Mouse (Mus musculus) right cerebral cortex, postnatal 14 days (tissue): ENCODE measurements at regions not wholly inside any gene's neighbourhood (a gene's known extent, or its start where the extent isn't known, plus 50 kb on each side); places are given as distances from the start of the nearest gene placed in this dataset.
A peak's percentile ranks its signal among the peaks of the same experiment; 100 is the strongest.

Experiments used
- DNase-seq: peaks from one replicate; pipeline ENCODE4 v3.0.0; 2022

DNA sequence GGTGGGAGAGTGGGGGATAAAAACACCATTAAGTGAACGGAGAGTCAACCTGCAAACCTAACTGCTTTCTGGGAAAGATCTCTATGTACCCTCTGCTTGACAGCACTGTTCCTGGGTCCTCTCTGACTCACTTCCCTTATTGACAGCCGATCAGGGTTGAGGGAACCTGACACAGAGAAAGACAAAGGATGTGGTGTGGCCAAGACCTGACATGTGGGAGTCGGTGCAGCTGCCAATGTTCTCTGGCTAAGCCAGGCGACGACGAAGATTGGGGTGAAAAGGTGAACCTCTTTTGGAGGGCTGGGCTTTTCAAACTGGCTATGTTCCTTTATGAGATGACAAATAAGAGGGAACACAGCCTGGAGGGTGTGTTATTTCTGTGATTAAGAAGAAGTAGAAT is 318.6 kb upstream of the Usp25 start:
- no peak for DNase-seq

DNA sequence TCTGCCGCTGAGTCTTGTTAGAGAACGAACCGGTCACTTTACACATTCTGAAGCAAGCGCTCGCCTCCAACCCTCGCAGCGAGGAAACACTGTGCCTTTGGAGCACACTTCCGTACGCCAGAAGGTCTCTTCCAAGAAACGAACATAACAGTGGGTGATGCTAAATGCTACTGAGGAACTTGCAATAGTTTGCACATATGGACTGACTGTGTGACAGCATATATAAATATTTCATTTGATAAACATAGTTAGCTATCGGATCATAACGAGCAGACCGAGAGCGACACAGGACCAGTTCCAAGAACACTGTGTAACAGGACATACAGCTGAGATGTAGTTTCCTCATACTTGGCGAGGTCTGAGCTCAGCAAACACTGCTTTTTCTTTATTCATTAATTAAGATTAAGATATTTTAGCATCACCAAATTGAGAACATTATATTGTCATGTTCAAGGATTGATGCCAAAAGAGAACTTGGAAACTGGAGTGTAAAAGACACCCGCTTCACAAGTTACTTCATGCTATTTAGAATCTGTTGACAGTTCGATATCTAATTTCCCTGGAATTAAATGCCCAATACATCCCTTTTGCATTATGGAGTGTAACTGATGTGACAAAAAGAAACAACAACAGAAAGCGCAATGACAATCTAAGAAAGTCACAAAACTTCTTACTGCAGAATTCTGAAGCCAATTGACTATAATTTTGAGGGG is 314.3 kb upstream of the Nrip1 start:
- peak; percentile 8 for DNase-seq

DNA sequence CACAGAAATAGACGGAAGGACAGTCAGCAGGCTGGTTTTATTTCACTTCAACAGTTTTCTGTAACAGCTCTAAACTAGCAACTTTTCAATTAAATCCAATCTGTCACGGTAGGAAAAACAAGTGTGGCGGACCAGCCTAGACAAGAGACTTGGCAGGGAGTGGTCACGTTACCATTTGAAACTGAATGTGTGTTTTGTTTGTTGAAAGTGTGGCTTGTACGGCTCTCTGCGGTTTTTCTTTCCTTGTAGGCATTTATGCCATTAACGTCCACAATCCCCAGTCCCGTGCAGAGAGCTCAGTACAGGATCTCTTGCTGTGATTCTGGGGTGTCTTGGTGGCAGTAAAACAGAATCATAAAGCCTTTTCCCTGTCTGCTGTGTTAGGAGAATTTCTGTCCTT is 311.9 kb upstream of the Nrip1 start:
- DNase-seq, result no peak

DNA sequence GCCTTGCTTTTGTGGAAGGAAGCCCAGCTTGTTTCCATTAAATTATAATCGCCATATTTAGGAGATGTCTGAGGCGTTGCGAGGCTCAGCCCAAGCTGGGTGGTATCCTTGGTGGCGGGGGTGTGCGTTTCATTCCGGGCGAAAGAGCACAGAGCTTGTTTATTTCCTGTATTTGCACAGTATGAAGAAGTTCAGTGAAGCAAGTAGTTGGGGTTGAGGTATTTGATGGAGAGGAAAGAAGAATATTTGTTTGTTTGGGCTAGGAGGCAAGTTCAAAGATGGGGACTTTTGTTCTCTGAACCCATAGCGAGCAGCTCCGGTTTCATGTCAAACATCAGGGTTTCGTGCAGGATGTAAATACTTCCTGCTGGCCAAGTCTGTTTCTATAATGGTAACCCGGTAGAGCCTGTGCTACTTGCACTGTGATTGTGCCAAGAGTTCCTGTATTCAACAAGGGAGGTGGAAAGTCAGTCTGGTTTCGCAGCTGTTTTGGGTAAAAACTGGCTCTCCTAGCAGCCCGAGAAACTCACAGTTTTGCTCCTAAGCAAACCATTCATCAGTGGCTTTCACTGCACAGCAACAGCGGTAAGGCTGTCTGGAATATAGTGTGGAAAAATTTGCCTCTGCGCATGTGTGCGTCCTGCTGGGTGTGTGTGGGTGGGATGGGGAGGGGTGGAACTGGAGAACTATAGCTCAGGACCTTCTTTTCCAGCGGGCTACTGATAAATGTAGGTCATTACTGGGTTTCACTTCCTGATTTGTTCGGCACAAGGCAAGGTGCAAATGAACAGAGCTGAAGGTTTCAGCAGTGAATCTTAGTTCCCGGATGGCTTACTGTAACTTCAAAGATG is 306.7 kb upstream of the Nrip1 start:
- DNase-seq, result peak; percentile 11

DNA sequence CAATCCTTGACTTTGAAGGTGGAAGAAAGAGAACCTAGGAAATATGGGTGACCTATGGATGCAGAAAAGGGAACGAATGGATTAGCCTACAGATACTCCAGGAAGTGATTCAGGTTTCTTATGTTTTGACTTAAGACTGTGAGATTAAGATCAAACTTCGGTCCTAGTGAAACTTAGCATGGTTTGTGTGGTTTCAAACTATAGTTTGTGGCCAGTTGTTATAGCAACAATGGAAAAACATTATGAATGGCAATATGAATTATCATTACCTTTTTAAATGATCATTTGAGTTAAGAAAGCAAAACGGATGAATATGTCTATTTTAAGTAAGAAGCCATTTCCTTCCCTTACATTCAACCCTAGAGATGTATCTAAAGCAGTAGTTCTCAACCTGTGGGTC is 305.3 kb upstream of the Nrip1 start:
- no peak for DNase-seq

DNA sequence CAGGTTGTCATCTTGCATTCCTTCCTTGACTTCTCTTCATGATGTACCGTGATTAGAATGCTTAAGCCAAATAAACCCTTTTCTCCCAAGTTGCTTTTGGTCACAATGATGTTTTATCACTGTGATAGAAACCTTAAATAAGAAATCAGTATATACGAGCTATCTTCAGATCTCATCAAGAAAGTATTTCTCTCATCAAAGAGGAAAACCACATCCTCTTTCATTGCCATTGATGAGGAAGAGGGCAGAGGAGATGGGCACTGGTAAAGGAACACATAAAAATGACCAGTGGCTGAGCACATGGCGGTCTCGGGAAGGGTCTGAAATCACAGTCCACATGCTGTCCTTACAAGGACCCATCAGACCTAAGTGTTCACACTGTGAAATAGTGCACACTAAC is 296.2 kb upstream of the Nrip1 start:
- no peak for DNase-seq

DNA sequence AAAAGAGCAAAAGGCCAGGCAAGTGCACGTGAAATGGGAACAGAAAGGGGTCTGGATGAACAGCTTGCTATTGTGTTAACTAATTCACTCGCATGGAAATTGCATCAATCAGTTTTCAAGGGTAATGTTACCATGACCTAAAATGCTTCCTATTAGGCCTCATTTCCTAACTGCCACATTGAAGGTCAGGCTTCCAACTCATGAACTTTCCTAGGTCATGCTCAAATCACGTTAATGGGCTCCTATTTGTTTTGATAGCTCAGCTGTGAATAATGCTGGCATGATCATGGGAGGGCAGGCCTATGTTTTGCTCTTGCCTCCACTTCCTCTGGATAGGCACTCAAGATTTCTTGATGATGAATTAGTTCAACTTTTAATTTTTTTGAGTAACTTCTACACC is 293.4 kb upstream of the Nrip1 start:
- no peak for DNase-seq

DNA sequence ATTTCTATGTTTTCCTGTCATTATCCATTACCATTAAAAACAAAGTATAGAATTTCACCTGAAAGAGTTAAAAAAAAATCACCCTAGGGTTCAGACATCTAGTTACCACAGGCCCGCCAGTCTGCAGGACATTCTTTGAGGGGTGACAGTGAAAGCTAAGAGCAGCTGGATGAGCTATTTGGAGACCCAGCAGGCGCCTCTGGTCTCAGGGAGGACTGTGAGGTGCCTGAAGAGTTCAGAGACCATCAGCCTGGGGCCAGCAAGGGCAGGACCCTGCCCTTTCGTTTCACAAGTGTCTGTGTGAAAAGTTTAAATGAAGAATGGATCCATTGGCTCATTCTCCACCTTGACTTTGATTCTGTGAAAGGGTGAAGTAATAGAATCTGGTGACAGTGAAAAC is 281.5 kb upstream of the Nrip1 start:
- no peak for DNase-seq

DNA sequence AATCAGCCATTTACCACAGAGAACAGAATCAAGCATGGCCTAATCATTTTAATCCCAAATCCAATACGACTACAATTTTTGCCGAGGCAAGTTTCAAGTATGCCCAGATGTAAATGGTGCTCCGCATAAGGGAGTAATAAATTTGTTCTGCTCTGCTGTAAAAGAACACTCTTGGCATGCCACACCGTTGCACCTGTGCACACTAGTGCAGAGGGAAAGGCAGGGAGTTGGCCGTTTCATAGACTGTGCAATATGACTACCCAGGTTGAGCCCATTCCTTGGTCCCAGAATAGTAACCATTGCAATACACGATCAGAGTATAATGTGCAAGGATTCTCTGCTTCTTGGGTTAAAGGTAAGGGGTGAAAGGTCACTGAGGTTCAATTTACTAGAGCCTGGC is 270.7 kb upstream of the Nrip1 start:
- DNase-seq, result no peak

DNA sequence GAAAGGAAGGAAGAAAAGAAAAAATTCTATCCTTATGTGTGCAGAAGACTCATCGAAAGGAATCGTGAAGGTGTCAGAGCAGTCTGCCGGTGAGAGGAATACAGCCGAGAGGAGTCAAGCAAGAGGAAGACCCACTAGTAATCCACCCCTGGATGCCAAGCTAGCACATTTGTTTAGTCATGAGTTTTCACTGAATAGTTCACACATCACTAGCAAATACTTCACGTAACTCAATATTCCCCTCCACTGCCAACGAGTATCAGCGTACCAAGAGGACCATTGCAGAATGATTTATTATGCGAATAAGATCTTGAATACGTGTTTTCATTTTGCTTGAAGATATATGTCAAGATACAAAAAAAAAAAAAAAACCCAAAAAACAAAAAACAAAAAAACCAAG is 270.2 kb upstream of the Nrip1 start:
- no peak for DNase-seq

DNA sequence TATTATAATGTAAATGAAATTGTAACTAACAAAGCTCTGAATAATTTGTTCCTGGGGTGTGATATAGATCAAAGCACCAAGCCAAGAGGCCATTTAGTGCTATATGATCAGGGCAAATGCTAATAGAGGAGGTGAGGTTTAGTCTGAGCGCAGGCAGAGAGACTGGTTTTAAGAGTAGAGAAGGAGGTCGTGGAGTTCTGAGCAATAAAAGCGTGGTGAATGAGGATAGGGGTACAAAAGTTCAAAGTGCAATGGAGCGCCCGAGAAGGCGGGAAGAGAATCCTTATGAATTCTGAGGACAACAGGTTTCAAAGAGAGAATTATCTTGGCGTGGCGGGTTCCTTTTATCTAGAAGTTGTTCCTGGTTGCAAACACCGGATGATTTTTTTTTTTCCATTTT is 261.5 kb upstream of the Nrip1 start:
- DNase-seq, result no peak

DNA sequence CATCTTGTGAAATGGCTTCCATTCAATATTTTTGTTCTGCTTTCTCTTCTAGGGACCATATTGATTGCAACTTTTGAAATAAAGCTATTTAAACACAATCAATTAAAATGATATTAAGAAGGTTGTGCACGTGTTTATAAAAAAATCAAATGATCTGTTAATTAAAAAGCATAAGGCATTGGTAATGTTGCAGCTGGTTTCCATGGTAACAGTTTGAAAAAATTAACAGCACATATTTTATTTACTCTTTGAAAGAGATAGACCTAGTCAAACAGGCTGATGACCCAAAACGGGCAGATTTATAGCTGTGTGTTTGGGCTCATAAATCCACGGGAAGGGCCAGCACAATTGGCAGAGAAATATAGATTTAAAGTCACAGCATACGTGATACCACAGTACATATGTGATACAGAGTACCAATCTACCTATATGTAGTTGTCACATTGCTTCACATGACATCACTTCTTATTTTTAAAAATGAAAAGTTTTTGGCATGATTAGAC is 260.6 kb upstream of the Nrip1 start:
- DNase-seq, result no peak

DNA sequence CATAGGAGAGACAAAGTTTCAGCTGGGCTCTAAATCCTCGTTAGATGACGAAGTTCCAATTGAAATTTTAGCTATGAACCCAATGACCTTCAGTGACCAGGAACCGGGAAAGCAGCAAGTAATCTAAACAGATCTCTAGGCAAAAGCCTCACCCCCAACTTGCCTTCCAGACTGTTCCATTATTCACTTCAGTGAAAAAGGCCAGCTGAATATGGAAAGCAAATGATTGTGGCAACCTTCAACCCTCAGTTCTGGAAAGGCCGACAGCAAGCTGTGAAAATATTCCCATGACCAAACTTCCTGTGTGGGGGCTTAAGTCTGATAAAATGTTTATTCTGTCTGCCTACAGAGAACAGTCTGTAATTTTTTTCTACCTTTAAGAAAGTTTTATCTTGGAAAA is 252.5 kb upstream of the Nrip1 start:
- no peak for DNase-seq

DNA sequence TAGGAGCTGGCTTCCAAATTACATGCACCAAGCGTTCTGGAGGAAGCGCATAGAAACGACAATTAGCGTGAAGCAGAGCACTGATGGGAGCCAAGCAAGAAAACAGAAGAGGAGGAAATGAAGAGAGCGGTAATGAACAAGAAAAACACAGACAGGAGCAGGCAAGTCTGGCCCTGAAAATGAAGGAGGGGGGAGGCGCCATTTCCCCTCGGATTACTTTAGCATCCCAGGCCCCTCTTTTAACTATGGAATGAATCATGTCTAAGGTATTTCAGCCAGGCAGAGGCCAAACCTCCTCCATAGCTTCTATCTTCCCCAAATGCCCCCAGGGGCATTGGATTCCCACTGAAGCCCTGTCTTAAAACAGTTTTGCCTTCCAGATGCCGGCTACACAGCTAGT is 248.1 kb upstream of the Nrip1 start:
- DNase-seq, result no peak

DNA sequence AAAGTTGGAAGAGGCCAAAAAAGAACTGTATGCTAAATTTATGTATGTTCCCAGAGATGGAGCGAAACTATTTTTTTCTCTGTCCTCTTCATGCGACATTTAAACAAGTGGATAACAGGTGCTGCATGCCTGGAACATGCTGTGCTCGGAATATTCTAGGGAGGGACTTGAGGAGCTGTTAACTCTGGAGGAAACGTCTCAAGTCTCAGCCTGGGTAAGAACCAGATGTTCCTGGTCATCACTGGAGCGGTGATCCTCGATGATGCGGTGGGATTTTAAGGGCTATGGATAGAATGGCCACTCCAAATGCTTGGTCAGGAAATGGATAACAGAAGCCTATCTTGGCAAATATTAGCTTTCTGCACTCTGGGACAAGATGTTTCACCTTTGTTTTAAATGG is 244.7 kb upstream of the Nrip1 start:
- DNase-seq, result no peak

DNA sequence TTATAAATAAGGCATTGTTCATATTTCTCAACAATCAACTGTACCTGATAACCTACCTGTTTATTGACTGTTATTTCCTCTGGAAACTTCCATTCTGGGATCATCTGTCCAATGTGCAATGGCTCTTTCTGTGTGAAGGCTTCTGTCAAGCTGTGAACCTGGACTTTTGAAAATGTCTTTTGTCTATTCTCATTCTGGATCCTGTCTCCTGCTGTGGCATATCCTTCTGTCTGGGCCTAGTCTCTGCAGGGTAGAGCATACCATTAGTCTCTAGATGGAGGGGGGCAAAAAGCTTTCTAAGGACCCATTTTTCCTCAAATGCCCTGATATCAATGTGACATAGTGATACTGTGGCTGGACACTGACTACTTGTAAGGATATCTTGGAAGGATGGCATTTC is 237.4 kb upstream of the Nrip1 start:
- no peak for DNase-seq

DNA sequence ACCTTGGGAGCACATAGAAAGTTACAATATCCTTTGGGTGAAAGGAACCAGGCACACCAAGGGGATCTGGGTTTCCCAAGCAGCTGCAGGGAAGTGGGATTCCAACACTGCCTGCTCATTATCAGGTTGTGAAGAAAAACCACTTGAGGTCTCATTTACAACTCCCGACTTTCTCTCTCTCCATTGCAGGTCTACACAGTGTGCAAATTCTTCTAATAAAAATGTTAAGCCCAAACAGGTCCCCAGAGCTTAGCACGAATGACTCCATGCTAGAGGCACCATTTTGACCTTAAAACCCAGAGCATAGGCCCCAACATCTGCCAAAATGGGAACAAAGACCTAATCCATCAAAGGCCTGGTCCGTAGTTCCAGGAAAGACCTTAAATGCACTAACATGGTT is 231.3 kb upstream of the Nrip1 start:
- DNase-seq, result no peak

DNA sequence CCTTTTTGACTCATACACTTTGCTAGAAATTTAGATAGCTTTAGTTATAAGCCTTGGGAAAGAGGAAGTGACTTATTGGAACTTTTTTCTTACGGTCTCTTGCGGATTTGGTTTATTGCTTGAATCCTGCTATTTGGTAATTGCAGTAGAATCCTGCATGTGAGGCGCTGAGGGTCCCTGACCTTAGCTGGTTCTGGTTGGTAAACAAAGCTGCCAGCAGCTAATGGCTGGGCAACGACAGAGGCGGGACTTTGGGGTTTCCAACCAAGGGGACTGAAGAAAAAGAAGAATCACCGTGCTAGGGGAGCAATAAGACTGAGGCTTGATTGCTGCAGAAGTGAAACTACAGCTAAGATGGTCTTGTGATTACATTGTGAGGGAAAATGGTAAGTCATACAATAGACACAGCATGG is 230.2 kb upstream of the Nrip1 start:
- no peak for DNase-seq

DNA sequence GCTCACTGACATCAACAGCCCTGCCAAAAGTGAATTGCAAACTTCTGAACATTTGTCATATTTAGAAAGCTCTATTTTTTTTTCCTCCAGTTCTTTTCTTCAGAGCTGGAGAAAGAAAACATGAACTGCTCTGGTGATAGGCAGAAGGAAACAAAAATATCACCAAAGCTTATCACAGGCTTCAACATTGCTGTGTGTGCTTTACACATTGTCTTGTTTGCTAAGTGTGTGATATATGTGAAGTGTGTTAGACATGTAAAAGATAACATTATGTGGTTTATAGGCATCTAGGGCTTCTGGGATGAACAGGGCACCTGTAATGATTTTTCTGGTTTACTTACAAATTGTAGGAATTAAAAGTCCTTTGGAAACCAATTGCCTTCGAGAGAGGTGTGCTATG is 229.8 kb upstream of the Nrip1 start:
- no peak for DNase-seq

DNA sequence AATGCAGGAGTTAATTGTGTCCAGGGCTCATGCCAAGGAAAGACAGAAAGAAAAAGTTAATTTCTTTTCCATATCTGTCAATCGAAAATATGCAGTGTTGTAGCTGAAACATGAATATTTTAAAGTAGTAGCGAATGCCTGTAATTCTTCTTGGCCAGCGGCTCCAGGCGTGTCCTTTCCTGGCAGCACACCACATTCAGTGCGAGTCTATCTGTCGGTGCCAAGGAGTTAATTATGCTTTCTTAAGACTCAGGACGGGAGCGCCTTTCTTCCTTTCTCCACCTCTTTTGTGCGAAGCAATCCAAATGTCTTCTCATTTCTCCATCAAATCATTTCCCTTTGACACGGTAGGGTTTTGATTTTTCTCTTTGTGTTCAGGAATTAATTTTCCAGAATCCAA is 226.5 kb upstream of the Nrip1 start:
- DNase-seq, result peak; percentile 7

DNA sequence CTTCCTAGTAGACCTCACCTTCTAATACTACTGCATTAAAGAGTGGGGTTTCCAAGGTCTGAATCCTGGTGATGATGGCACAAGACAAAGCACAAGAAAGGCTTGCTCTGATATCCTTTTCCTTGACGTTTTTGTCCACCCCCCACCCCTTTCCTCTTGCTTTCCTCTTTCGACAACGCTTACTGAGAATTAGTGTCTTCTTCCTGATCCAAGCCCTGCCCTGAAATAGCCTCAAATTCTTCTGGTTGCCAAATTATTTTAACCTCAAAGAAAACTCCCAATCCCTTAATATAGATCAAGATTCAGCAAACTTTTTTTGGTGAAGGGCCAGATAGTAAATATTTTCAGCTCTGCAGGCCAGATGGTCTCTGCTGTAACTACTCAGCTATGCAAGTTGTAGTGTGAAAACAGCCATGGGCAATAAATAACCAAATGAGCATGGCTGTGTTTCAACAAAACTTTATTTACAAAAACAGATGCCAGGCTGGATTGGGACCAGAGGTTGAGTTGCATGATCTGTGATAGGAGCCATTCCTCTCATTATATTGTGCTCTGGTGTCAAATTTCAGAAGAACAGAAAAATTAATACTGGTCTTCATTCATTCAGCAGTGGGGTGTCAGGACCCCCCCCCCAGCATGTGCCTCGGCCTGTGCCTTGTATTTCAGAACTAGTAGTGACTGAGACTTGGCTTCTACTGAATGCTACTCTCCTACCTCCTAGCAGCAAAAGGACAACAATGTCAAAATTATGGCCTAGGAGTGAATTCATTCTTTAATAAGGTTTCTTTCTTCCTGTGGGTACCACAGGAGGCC is 218.5 kb upstream of the Nrip1 start:
- DNase-seq, result no peak

DNA sequence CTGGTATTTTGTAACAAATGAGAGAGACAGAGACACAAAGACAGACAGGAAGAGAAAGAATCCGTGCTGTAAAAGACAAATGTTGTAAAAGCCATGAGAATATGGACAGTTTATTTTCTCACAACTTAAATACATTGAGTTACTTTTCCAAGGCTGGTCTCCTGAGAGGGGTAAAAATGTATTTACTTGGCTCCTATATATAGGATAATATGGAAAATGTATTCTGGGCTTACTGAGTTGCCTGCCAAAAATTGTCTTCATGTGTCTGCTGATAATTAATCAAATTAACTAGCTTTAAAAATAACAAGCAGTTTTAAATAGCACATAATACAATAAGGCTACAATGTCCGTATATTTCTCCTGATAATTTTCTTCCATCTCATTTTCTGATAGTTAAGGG is 216.2 kb upstream of the Nrip1 start:
- DNase-seq, result no peak

DNA sequence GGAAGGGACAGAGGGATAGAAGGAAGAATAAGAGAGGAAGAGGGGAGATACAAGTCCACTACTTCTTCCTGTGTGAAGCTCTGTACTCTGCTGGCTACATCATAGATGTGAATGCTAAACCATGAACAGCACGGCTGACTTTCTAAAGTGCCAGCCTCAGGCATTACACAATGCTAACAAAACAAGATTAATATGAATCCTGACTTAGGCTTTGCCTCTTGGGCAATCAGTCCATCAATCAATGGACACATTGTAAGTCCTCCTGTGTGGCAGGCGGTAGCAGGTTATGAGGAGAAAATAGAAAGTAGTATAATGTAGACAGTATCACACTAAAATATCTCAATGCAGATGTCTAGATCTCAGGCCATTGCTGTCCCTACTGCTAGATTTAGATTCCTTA is 203.6 kb upstream of the Nrip1 start:
- no peak for DNase-seq

DNA sequence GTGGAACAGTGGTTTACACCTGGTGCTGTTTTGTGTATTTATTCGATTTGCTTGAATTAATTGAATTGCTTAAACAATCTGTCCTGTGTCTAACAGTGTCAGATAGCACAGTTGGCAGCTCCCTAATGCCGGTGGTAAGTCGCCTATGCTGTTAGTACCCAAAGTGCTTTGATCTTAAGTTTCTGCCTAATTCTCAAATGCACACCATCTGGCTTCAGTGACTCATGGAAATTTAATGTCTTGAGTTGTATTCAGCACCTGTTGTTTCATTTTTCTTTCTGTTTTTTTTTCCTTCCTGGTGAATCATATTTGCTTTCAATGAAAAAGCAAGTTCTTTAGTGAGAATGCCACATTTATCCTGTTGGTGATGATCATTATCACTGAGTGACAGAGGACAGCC is 201.7 kb upstream of the Nrip1 start:
- DNase-seq, result no peak
